Mouse (Mus musculus) bone marrow macrophage, adult 2 months (primary cell): Measurements from ENCODE around the gene Dapk3.

Experiments
- CTCF ChIP-seq: IDR thresholded peaks from 2 replicates; pipeline ENCODE4 v1.5.1; 2012; ENCODE audit warnings: low read depth, mild to moderate bottlenecking, low read length, moderate library complexity
- POLR2A ChIP-seq: IDR thresholded peaks from 2 replicates; pipeline ENCODE4 v1.6.1; 2012; ENCODE audit warnings: mild to moderate bottlenecking, low read depth, low read length, borderline replicate concordance

DNA sequence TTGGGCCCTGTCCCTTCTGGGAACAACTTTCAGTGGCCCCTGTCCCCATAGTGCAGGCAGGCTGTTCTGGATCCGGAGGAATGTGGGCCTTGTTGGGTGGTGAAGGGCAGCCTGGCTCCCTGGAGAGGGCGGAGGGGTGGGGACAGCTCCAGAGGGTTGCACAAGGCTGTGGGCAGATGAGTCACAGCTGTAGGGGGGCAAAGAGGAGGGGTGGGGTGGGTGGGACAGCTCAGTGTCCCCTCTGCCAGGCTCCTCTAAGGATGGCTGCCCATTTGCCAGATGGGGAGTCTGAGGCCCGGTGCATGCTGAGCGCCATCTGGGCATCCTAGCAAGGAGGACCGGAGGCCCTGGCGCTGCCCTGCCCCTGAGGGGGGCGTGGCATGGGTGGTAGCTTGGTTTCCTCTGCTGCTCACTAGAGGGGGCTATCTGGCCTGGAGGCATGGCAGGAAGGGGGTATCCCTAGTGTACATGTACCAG lies 39.6 kb upstream of the Dapk3 start:
- TF ChIP-seq CTCF = no peak
- no peak for TF ChIP-seq POLR2A
